Mouse (Mus musculus): Measurements from ENCODE around the gene Olfr622.

Olfr622 gene

GRCm38 (mm10) chr7:103642602-103643001 lies at the start of gene Olfr622:
Olfr622 (minus strand) TSS chr7:103642702.
- no peak for DNase-seq

DNA sequence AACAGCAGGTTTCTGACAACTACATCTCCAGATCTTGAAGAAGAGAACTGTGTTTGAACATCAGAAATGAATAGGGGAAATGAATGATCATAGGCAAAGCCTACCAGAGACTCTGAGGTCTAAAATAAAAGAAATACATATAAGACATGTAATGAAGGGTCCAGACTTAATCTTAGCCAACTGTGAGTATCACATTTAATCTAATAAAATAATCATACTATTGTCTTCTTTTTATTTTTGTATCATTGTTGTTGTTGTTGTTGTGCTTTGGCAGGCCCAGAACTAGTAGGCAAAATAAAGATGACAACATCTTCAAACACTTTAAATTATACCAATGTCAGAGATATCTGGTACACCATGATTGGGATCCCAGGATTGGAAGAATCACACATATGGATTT lies 39.9 kb upstream of the Olfr622 start, which contains the start of gene Olfr625-ps1:
TSS of gene Olfr625-ps1 (plus strand) at position 301 of the 400 bp plus-strand sequence.
- no peak for DNase-seq

DNA sequence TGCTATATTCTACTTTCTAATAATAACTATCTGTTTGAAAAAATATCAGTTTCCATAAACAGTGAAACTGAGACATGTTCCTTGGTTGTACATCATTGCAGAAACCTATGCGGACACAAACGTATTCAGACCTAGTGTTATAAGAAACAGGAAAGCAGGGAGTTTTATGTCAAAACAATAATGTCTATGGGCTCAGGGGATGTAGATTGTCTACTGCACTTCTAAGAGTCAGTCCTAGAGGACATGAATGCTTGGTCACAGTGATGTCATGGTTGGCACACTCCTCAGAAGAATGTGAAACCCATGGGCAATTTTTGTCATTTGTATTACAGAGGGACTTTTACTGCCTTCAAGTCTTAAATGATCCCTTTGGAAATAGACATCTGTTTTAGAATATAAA lies 28.6 kb upstream of the Olfr622 start, which contains the start of gene Olfr624:
TSS of gene Olfr624 (minus strand) at position 101 of the 400 bp plus-strand sequence.
- no peak for DNase-seq

DNA sequence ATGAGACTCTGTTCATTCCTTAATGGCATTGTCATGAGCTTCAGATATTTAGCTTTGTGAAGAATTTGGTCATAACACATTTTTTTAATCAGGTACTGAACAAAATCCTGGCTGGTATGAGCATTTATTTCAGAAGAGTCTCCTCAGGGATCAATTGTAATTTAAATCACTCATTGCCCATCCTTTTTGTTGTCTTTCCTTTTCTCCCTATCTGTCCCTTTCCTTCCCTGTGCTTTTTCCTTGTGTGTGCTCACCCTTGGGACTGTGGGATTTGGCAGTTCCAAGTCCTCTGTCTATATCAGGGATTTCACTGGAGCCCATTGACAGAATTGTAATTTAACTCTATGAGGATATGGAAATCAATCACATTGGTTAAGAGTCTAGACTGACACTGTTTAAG lies 21.1 kb upstream of the Olfr622 start, which contains the start of gene Olfr623:
TSS of gene Olfr623 (minus strand) at position 101 of the 400 bp plus-strand sequence.
- DNase-seq, result no peak

- DNase-seq, result no peak
These were observed 1.6 kb upstream of the Olfr622 start for GRCm38 (mm10) chr7:103644070-103644469.

DNA sequence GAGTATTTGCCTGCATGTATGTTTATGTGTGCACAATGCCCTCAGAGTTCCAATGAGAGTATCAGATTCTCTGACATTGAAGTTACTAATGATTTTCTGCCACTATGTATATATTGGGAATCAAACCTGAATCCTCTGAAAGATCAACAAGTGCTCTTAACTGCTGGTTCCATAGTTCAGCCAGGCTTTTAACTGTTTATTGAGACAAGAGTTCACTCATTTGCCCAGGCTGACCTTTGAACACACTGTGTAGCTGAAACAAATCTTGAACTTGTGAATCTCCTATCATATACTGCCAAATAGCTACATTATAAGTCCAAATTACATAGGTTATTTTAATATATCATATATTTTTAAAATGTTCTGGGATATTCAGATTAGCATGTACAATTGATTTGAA lies 5.7 kb downstream of the Olfr622 start:
- DNase-seq, result no peak

- DNase-seq, result no peak
These were observed 30.1 kb downstream of the Olfr622 start, which contains the start of gene Olfr620 for GRCm38 (mm10) chr7:103612434-103612833. Olfr620 (minus strand) TSS chr7:103612534.

DNA sequence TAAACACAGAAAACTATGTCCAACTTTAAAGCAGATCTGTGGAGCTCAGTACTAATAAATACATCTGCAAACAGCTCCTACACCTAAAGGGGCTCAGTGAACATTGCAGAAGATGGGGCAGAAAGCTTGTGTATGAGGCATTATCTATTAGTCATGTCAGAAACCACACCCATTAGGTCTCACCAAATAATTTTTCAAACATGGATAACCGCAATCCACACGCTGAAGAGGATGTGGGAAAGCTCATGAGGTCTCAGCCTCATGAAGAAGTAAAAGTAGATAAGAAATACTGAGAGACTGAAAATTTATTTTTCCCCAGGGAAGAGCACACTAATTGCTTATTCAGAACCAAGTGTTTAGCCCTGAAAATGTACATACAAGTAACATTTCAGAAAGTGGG lies 35.1 kb downstream of the Olfr622 start:
- no peak for DNase-seq

DNA sequence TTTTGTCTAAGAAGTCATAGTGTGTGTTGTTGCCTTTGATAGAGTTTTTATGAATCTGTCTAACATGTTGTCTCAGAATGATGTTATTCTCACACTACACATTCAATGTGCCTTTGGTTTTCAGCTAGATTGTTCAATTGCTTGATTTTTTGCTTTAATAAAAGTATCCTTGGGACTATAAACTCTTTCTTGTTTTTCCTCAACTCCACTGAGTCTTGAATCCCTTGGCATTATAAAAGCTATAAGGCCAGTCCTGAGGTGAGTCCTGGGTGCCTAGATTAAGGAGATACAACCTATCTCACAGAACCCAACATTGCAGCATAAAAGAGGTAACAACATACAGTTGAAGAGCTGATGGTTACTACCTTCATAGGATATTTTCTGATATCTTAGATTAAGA lies 42.2 kb downstream of the Olfr622 start, which contains the start of gene Olfr619:
TSS of gene Olfr619 (plus strand) at position 301 of the 400 bp plus-strand sequence.
- no peak for DNase-seq

DNA sequence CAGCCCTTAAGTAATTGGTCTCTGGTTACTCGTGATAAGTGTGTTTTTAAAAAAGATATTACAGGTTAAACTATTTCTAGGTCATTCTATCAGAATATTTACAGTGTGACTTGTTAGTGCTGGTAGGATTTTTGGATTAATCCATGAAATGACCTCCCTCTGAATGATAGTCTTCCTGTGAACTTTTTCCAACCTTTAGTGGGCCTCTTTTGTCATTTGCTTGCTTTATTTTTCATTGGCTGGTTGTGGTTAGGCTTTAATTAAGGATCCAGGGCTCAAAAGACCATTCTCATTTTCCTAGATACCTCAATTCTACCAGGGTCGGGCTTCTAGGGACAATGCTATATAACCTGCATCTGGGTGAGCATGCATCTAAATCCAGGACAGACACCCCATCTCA lies 52.7 kb downstream of the Olfr622 start, which contains the start of gene Olfr618:
TSS of gene Olfr618 (plus strand) at position 301 of the 400 bp plus-strand sequence.
- DNase-seq, result no peak
